Mouse (Mus musculus): Measurements from ENCODE around the gene Col13a1. TPM values are rescaled to one million over a fixed set of nuclear protein-coding genes. Genes with fewer than 3 reads are reported as not detected.

The Col13a1 gene
- polyA plus RNA-seq, 1 experiment from 2014 or later = not detected

GRCm38 (mm10) chr10:62000216-62000615 is 21.3 kb upstream of the Col13a1 start:
- in situ Hi-C loops (cut with MboI; ENCODE audit: low pct_unique_long_range_greater_than_20kb) = no loop called here

GRCm38 (mm10) chr10:61999766-62000165 is 20.9 kb upstream of the Col13a1 start:
- in situ Hi-C loops (cut with MboI; ENCODE audit: low pct_unique_long_range_greater_than_20kb) = no loop called here
- DNase-seq (ENCODE audit: low read depth, low spot score) (no peak), ATAC-seq (no peak)
- H3K27me3 ChIP-seq = peaks cover 18% of the 10 kb centered on the region
- TF ChIP-seq CTCF (IDR thresholded peaks at IDR 0.05) = no peak
- ChIA-PET POLR2A (no interaction called here), CTCF (interaction anchor here (1.3 to 1.6 kb wide), 2 partner anchors 14 to 89 kb away, joined by 3 to 5 read pairs; no protein-coding TSS in a partner anchor)

More at GRCm38 (mm10) chr10:62000216-62000615, 21.3 kb upstream of the Col13a1 start:
- ATAC-seq (no peak), DNase-seq (ENCODE audit: low read depth, low spot score) (no peak)
- CTCF ChIA-PET = interaction anchor here (1.3 to 1.6 kb wide), 2 partner anchors 15 to 89 kb away, joined by 3 to 5 read pairs; no protein-coding TSS in a partner anchor
- TF ChIP-seq CTCF (IDR thresholded peaks at IDR 0.05) = no peak
- POLR2A ChIA-PET = no interaction called here
- peaks cover 22% of the 10 kb centered on the region for H3K27me3 ChIP-seq

- ATAC-seq (no peak), DNase-seq (ENCODE audit: low read depth, low spot score) (no peak)
- H3K27me3 ChIP-seq = peaks cover 3% of the 10 kb centered on the region
- POLR2A ChIA-PET = interaction anchor here (0.7 kb wide), 2 partner anchors 62 to 118 kb away, joined by 4 read pairs; no protein-coding TSS in a partner anchor
- TF ChIP-seq CTCF (IDR thresholded peaks at IDR 0.05) = peak; percentile 45
- CTCF ChIA-PET = interaction anchor here (1.0 kb wide), 1 partner anchor 10 kb away, joined by 3 read pairs; no protein-coding TSS in a partner anchor
- in situ Hi-C loops (cut with MboI; ENCODE audit: low pct_unique_long_range_greater_than_20kb) = no loop called here
Measured at GRCm38 (mm10) chr10:61991481-61992424, 12.8 kb upstream of the Col13a1 start.

- ATAC-seq (peak; percentile 58), DNase-seq (ENCODE audit: low read depth, low spot score) (no peak)
- in situ Hi-C loops (cut with MboI; ENCODE audit: low pct_unique_long_range_greater_than_20kb) = no loop called here
- CTCF ChIA-PET = no interaction called here
- H3K27me3 ChIP-seq = peaks cover 45% of the 10 kb centered on the region
- POLR2A ChIA-PET = no interaction called here
- TF ChIP-seq CTCF (IDR thresholded peaks at IDR 0.05) = peak; percentile 91
Measured at GRCm38 (mm10) chr10:61980424-61980823, 1.5 kb upstream of the Col13a1 start.

GRCm38 (mm10) chr10:61978112-61978865 is 619 bp downstream of the Col13a1 start:
- CTCF ChIA-PET = no interaction called here
- POLR2A ChIA-PET = no interaction called here
- TF ChIP-seq CTCF (IDR thresholded peaks at IDR 0.05) = no peak
- peaks cover 59% of the 10 kb centered on the region for H3K27me3 ChIP-seq
- ATAC-seq (no peak), DNase-seq (ENCODE audit: low read depth, low spot score) (no peak)
- in situ Hi-C loops (cut with MboI; ENCODE audit: low pct_unique_long_range_greater_than_20kb) = no loop called here

- ChIA-PET CTCF (no interaction called here), POLR2A (interaction anchor here (0.6 kb wide), 1 partner anchor 93 kb away, joined by 3 read pairs; no protein-coding TSS in a partner anchor)
- TF ChIP-seq CTCF (IDR thresholded peaks at IDR 0.05) = no peak
- peaks cover 59% of the 10 kb centered on the region for H3K27me3 ChIP-seq
- no peak for ATAC-seq
- no peak for DNase-seq (ENCODE audit: low read depth, low spot score)
- in situ Hi-C loops (cut with MboI; ENCODE audit: low pct_unique_long_range_greater_than_20kb) = no loop called here
Measured at GRCm38 (mm10) chr10:61977392-61978096, 1.4 kb downstream of the Col13a1 start.

GRCm38 (mm10) chr10:61976987-61977386 is 1.9 kb downstream of the Col13a1 start:
- no peak for TF ChIP-seq CTCF (IDR thresholded peaks at IDR 0.05)
- DNase-seq (ENCODE audit: low read depth, low spot score) (no peak), ATAC-seq (no peak)
- ChIA-PET POLR2A (interaction anchor here (0.6 kb wide), 1 partner anchor 94 kb away, joined by 3 read pairs; no protein-coding TSS in a partner anchor), CTCF (no interaction called here)
- in situ Hi-C loops (cut with MboI; ENCODE audit: low pct_unique_long_range_greater_than_20kb) = no loop called here
- H3K27me3 ChIP-seq = peaks cover 59% of the 10 kb centered on the region

- H3K27me3 ChIP-seq = peaks cover 48% of the 10 kb centered on the region
- DNase-seq (ENCODE audit: low read depth, low spot score) (no peak), ATAC-seq (no peak)
- POLR2A ChIA-PET = no interaction called here
- in situ Hi-C loops (cut with MboI; ENCODE audit: low pct_unique_long_range_greater_than_20kb) = no loop called here
- TF ChIP-seq CTCF (IDR thresholded peaks at IDR 0.05) = no peak
- CTCF ChIA-PET = no interaction called here
Measured at GRCm38 (mm10) chr10:61974581-61974980, 4.3 kb downstream of the Col13a1 start.

- TF ChIP-seq CTCF (IDR thresholded peaks at IDR 0.05) = no peak
- POLR2A ChIA-PET = no interaction called here
- CTCF ChIA-PET = no interaction called here
- peaks cover 27% of the 10 kb centered on the region for H3K27me3 ChIP-seq
- DNase-seq (ENCODE audit: low read depth, low spot score) (no peak), ATAC-seq (no peak)
- in situ Hi-C loops (cut with MboI; ENCODE audit: low pct_unique_long_range_greater_than_20kb) = no loop called here
Measured at GRCm38 (mm10) chr10:61972041-61972440, 6.9 kb downstream of the Col13a1 start.

- ATAC-seq (no peak), DNase-seq (ENCODE audit: low read depth, low spot score) (no peak)
- H3K27me3 ChIP-seq = peaks cover 4% of the 10 kb centered on the region
- POLR2A ChIA-PET = no interaction called here
- CTCF ChIA-PET = no interaction called here
- no peak for TF ChIP-seq CTCF (IDR thresholded peaks at IDR 0.05)
- in situ Hi-C loops (cut with MboI; ENCODE audit: low pct_unique_long_range_greater_than_20kb) = no loop called here
Measured at GRCm38 (mm10) chr10:61968003-61968553, 10.8 kb downstream of the Col13a1 start.
